Mouse (Mus musculus) left cerebral cortex, postnatal 4 days (tissue): ENCODE measurements at regions not wholly inside any gene's neighbourhood (a gene's known extent, or its start where the extent isn't known, plus 50 kb on each side); places are given as distances from the start of the nearest gene placed in this dataset.
A peak's percentile ranks its signal among the peaks of the same experiment; 100 is the strongest.

Source experiments
- DNase-seq: peaks from one replicate; pipeline ENCODE4 v3.0.0-alpha.2; 2022
- intact Hi-C: fragments of 180-260 bp; cut with DNase I; formaldehyde crosslinking; loops from one replicate; pipeline ENCODE4 v1.15.1; 2025

DNA sequence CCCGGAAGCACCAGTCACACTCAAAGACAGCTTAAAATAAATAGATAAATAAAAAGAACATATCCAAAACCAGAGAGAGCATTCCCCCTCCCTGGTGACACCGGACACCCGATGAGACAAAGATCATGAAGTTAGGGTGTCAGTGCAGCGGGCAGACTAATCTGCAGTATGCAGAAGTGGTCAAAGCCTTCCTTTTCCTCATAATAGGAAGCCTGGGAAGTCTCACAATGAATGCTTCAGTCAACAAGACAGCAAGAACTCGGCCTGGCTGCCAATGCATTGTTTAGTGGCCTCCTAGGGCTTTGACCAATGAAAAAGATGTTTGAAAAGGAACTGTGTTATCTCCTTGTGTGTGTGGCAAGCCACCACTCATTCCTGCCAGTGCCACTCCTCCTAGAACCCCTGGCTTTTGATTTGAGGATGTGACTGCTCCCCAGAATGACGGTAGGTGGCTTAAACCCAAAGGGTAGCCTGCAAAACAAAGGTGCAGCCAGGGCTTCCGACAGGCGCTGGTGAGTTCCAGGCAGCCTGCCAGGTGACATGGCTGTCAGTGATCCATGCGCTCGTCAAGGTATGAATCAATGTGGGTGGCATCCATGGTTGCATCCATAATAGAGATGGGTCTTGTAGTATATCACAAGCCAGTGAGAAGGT lies 58.1 kb upstream of the Cadm1 start:
- peak; percentile 24 for DNase-seq
- intact Hi-C loops: no loop called here

DNA sequence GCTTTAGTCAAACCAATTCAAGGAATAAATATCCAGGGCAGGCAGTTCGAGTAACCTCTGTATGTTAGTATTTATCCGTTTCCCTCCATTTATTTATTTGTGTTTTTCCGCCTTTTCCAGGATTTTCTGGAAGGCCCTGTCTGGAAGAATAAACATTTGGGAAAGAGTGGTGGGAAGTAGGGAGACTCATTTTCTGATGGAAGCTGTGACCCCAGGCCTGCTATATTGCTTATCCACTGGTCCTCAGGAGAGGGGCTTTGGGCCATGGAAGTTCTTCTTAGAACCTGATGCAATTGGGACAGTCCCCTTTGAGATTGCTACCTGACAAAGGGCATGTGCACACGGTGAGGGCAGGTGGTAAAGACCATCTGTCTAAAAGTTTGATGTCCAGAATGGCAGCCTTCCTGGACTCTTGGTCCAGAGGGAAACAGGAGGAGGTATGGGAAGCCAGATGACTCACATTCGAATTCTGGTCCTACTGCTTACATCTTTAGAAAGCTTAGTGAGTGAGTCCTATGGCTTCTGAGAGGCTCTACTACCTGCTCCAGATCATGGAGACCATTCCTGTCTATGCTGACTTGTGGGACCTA lies 56.1 kb upstream of the Cadm1 start:
- DNase-seq: no peak
- intact Hi-C loops: no loop called here

DNA sequence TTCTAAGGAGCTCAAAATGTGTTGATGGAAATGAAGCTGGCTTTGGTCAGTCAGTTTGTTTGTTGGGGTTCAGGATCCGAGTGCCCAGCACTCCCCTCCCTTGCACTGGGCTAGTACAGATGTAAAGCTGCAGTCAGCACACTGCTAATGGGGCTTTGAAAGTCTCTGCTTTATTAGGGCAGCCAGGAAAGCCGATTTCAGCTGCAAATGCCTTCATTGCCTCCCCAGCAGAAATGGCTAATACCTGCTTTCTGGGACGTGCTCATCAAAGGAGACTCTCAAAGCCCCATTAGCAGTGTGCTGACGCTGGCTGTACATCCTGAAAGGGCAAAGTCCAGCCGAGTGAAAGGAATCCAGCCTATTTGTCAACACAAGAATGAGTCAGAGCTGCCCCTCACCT lies 55.2 kb upstream of the Cadm1 start:
- intact Hi-C loops: no loop called here
- no peak for DNase-seq

DNA sequence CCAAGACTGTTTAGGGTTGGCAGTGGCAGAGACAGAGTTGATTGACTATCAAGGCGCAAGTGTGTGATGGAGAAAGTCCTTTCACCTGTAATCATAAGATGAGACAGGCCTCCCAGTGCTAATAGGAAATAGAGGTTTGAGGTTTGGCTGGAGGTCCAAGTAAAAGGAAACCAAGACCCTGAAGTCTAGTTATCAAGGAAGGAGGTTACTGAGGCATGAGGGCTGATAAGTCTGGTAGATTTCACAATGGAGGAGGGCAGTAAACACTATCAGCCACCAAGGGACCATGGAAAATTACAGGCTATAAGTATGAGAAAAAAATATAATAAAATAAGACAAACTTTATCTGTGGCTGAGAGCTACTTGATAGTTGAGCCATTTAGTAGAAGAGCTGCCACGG lies 52.1 kb upstream of the Cadm1 start:
- DNase-seq: no peak
- intact Hi-C loops: no loop called here
